Comparison of ENCODE assay signal across 16 mouse cellular contexts in genomic region chr4:153294828-153295227, GRCm38 (mm10).
"Had no signal": no experiment of that assay in that cellular context is flagged by ENCODE, and none has a peak within 500 bp of the region (broad histone marks: within the 10 kb centered on the region; RNA-seq: fewer than 3 reads in every experiment).

No protein-coding gene starts in this region.

- H3K36me3 ChIP-seq: limb, embryonic 12.5 days; liver, embryonic 13.5 days; lung, embryonic 15.5 days; midbrain, embryonic 15.5 days; neural tube, embryonic 12.5 days; stomach, embryonic 15.5 days had no signal

- H3K9me3 ChIP-seq: limb, embryonic 12.5 days; lung, embryonic 15.5 days; midbrain, embryonic 15.5 days; neural tube, embryonic 12.5 days; stomach, embryonic 15.5 days had no signal

- H3K27me3 ChIP-seq: liver, embryonic 13.5 days; lung, embryonic 15.5 days; megakaryocyte, embryonic 14.5 days; neural tube, embryonic 12.5 days; stomach, embryonic 15.5 days had no signal

- H3K4me2 ChIP-seq: limb, embryonic 12.5 days; liver, embryonic 13.5 days; lung, embryonic 15.5 days; midbrain, embryonic 15.5 days; neural tube, embryonic 12.5 days; stomach, embryonic 15.5 days had no signal

- DNase-seq: kidney, adult 8-10 months; kidney, postnatal 25 days; liver; liver, embryonic 13.5 days; liver, postnatal 0 days; lung, postnatal 14 days; right cerebral cortex, postnatal 14 days; thymus, postnatal 36 days had no signal

- H3K4me3 ChIP-seq: left cerebral cortex, adult 2 months; limb, embryonic 12.5 days; liver, embryonic 13.5 days; lung, embryonic 15.5 days; megakaryocyte, embryonic 14.5 days; midbrain, embryonic 15.5 days; neural tube, embryonic 12.5 days; stomach, embryonic 15.5 days had no signal

- H3K27ac ChIP-seq: left cerebral cortex, adult 2 months; limb, embryonic 12.5 days; liver, embryonic 13.5 days; lung, embryonic 15.5 days; macrophage; midbrain, embryonic 15.5 days; neural tube, embryonic 12.5 days; stomach, embryonic 15.5 days had no signal

- H3K9ac ChIP-seq: limb, embryonic 12.5 days; liver, embryonic 13.5 days; liver, postnatal 0 days; lung, embryonic 15.5 days; midbrain, embryonic 15.5 days; neural tube, embryonic 12.5 days; stomach, embryonic 15.5 days had no signal

- ATAC-seq: liver, postnatal 0 days; midbrain, embryonic 15.5 days had no signal

- H3K4me1 ChIP-seq: liver, embryonic 13.5 days; lung, embryonic 15.5 days; megakaryocyte, embryonic 14.5 days; stomach, embryonic 15.5 days had no signal
